Mouse (Mus musculus) lung, embryonic 15.5 days (tissue): Measurements from ENCODE around the gene Robo1. TPM values are rescaled to one million over a fixed set of nuclear protein-coding genes. Genes with fewer than 3 reads are reported as not detected.

Experiments
- ATAC-seq: fragments of 200-750 bp; cut with Nextera tagmentation; 2 replicates; pipeline ENCODE4 v1.8.0; 2017; ENCODE audit warnings: moderate number of reproducible peaks, borderline replicate concordance; ENCODE audit not compliant: low FRiP score, low TSS enrichment; ENCODE audit errors: extremely low read depth
- H3K27ac ChIP-seq: fragments of 300-500 bp; sonication (generic); 2 replicates; pipeline ENCODE4 v1.5.1; 2015; ENCODE audit warnings: moderate library complexity, mild to moderate bottlenecking, inconsistent platforms
- H3K27me3 ChIP-seq: fragments of 300-500 bp; sonication (generic); 2 replicates; pipeline ENCODE4 v1.6.1; 2015; ENCODE audit warnings: inconsistent platforms
- H3K36me3 ChIP-seq: fragments of 300-500 bp; sonication (generic); 2 replicates; pipeline ENCODE4 v1.6.1; 2015; ENCODE audit warnings: inconsistent platforms
- H3K4me1 ChIP-seq: fragments of 300-500 bp; sonication (generic); 2 replicates; pipeline ENCODE4 v1.6.1; 2015; ENCODE audit warnings: inconsistent platforms
- H3K4me2 ChIP-seq: fragments of 300-500 bp; sonication (generic); 2 replicates; pipeline ENCODE4 v1.6.1; 2015; ENCODE audit warnings: inconsistent platforms, mild to moderate bottlenecking, moderate library complexity
- H3K4me3 ChIP-seq: fragments of 300-500 bp; sonication (generic); 2 replicates; pipeline ENCODE4 v1.5.1; 2015; ENCODE audit warnings: mild to moderate bottlenecking, inconsistent platforms
- H3K9ac ChIP-seq: fragments of 300-500 bp; sonication (generic); 2 replicates; pipeline ENCODE4 v1.6.1; 2015; ENCODE audit warnings: inconsistent platforms
- H3K9me3 ChIP-seq: fragments of 300-500 bp; sonication (generic); 2 replicates; pipeline ENCODE4 v1.6.1; 2016; ENCODE audit warnings: inconsistent platforms
- WGBS: fragments of 180-500 bp; shearing (Covaris S2); methylation state at CpG from one replicate; pipeline ENCODE4 v1.1.7; 2015; 5-methylcytosine and 5-hydroxymethylcytosine counted together
- polyA plus RNA-seq: library from polyadenylated mRNA; unstranded; fragments of >200 nt; fragmentation: Nextera tagmentation; extraction: Ambion mirVana; gene quantifications from 2 replicates; pipeline ENCODE4 v1.2.1, GENCODE M21; 2015

Robo1 gene
- polyA plus RNA-seq, 1 experiment from 2014 or later, result 32.0 TPM

- no peaks in the 10 kb centered on the region for H3K27me3 ChIP-seq
- H3K4me3 ChIP-seq, result no peak overlapping the region
- 71% methylated on average over 19 of the region's 19 CpGs for WGBS
- H3K4me1 ChIP-seq, result no peaks in the 10 kb centered on the region
- no peak for ATAC-seq
- H3K36me3 ChIP-seq, result no peaks in the 10 kb centered on the region
- H3K9me3 ChIP-seq, result no peaks in the 10 kb centered on the region
- H3K9ac ChIP-seq, result no peak overlapping the region
- no peak overlapping the region for H3K27ac ChIP-seq
- no peak overlapping the region for H3K4me2 ChIP-seq
Observed at GRCm38 (mm10) chr16:72976849-72977576, 668.9 kb downstream of the Robo1 start.

- 0 out of 2 replicates have a peak, but pooled peaks have one; percentile 31 for ATAC-seq
- no peak overlapping the region for H3K4me3 ChIP-seq
- no peaks in the 10 kb centered on the region for H3K36me3 ChIP-seq
- H3K4me1 ChIP-seq, result no peaks in the 10 kb centered on the region
- H3K27me3 ChIP-seq, result no peaks in the 10 kb centered on the region
- H3K9me3 ChIP-seq, result no peaks in the 10 kb centered on the region
- H3K4me2 ChIP-seq, result no peak overlapping the region
- no peak overlapping the region for H3K9ac ChIP-seq
- WGBS, result 28% methylated on average over 8 of the region's 8 CpGs
- no peak overlapping the region for H3K27ac ChIP-seq
Observed at GRCm38 (mm10) chr16:72979407-72980219, 671.5 kb downstream of the Robo1 start.

- H3K27me3 ChIP-seq, result no peaks in the 10 kb centered on the region
- no peak overlapping the region for H3K9ac ChIP-seq
- 84% methylated on average over 21 of the region's 21 CpGs for WGBS
- no peaks in the 10 kb centered on the region for H3K4me1 ChIP-seq
- H3K9me3 ChIP-seq, result no peaks in the 10 kb centered on the region
- no peak overlapping the region for H3K4me2 ChIP-seq
- 0 out of 2 replicates have a peak, but pooled peaks cover 3% of the 10 kb centered on the region for H3K36me3 ChIP-seq
- H3K4me3 ChIP-seq, result no peak overlapping the region
- no peak overlapping the region for H3K27ac ChIP-seq
- no peak for ATAC-seq
Observed at GRCm38 (mm10) chr16:72990376-72991167, 682.5 kb downstream of the Robo1 start.

- Histone ChIP-seq H3K9ac (no peak overlapping the region), H3K9me3 (no peaks in the 10 kb centered on the region), H3K36me3 (0 out of 2 replicates have a peak, but pooled peaks cover 3% of the 10 kb centered on the region), H3K27me3 (no peaks in the 10 kb centered on the region), H3K4me1 (no peaks in the 10 kb centered on the region), H3K4me3 (no peak overlapping the region), H3K27ac (no peak overlapping the region), H3K4me2 (no peak overlapping the region)
- 23% methylated on average over 8 of the region's 8 CpGs for WGBS
- no peak for ATAC-seq
Observed at GRCm38 (mm10) chr16:72993189-72993588, 685.1 kb downstream of the Robo1 start.

GRCm38 (mm10) chr16:72993594-72993993 is 685.5 kb downstream of the Robo1 start:
- WGBS, result 50% methylated on average over 10 of the region's 10 CpGs
- no peaks in the 10 kb centered on the region for H3K27me3 ChIP-seq
- H3K9me3 ChIP-seq, result no peaks in the 10 kb centered on the region
- ATAC-seq, result no peak
- H3K4me3 ChIP-seq, result no peak overlapping the region
- no peak overlapping the region for H3K27ac ChIP-seq
- 0 out of 2 replicates have a peak, but pooled peaks cover 3% of the 10 kb centered on the region for H3K36me3 ChIP-seq
- peaks cover 2% of the 10 kb centered on the region; the same call in 1 of the 2 replicates for H3K4me1 ChIP-seq
- H3K4me2 ChIP-seq, result no peak overlapping the region
- H3K9ac ChIP-seq, result no peak overlapping the region

- Histone ChIP-seq H3K9me3 (no peaks in the 10 kb centered on the region), H3K9ac (no peak overlapping the region), H3K4me3 (no peak overlapping the region), H3K4me1 (peaks cover 9% of the 10 kb centered on the region), H3K27me3 (no peaks in the 10 kb centered on the region), H3K27ac (no peak overlapping the region), H3K36me3 (no peaks in the 10 kb centered on the region), H3K4me2 (no peak overlapping the region)
- WGBS, result 22% methylated on average over 8 of the region's 8 CpGs
- no peak for ATAC-seq
Observed at GRCm38 (mm10) chr16:72995251-72995954, 687.3 kb downstream of the Robo1 start.

GRCm38 (mm10) chr16:72995955-72996535 is 687.9 kb downstream of the Robo1 start:
- Histone ChIP-seq H3K4me1 (peaks cover 9% of the 10 kb centered on the region), H3K27me3 (no peaks in the 10 kb centered on the region), H3K36me3 (no peaks in the 10 kb centered on the region), H3K9me3 (no peaks in the 10 kb centered on the region), H3K9ac (no peak overlapping the region), H3K4me3 (no peak overlapping the region), H3K4me2 (no peak overlapping the region), H3K27ac (no peak overlapping the region)
- WGBS, result 60% methylated on average over 10 of the region's 10 CpGs
- no peak for ATAC-seq

- Histone ChIP-seq H3K27me3 (no peaks in the 10 kb centered on the region), H3K4me2 (no peak overlapping the region), H3K9ac (no peak overlapping the region), H3K36me3 (no peaks in the 10 kb centered on the region), H3K9me3 (no peaks in the 10 kb centered on the region), H3K4me1 (peaks cover 9% of the 10 kb centered on the region), H3K4me3 (no peak overlapping the region), H3K27ac (no peak overlapping the region)
- 61% methylated on average over 6 of the region's 6 CpGs for WGBS
- ATAC-seq, result no peak
Observed at GRCm38 (mm10) chr16:72998677-72999076, 690.6 kb downstream of the Robo1 start.

- H3K9me3 ChIP-seq, result no peaks in the 10 kb centered on the region
- 81% methylated on average over 4 of the region's 4 CpGs for WGBS
- H3K4me3 ChIP-seq, result no peak overlapping the region
- no peak overlapping the region for H3K4me2 ChIP-seq
- H3K27me3 ChIP-seq, result no peaks in the 10 kb centered on the region
- no peak for ATAC-seq
- no peaks in the 10 kb centered on the region for H3K36me3 ChIP-seq
- peaks cover 9% of the 10 kb centered on the region for H3K4me1 ChIP-seq
- H3K27ac ChIP-seq, result no peak overlapping the region
- no peak overlapping the region for H3K9ac ChIP-seq
Observed at GRCm38 (mm10) chr16:73002685-73003084, 694.6 kb downstream of the Robo1 start.

- H3K9ac ChIP-seq, result no peak overlapping the region
- no peak overlapping the region for H3K4me2 ChIP-seq
- no peaks in the 10 kb centered on the region for H3K36me3 ChIP-seq
- WGBS, result 94% methylated on average over 11 of the region's 11 CpGs
- H3K27ac ChIP-seq, result no peak overlapping the region
- no peaks in the 10 kb centered on the region for H3K9me3 ChIP-seq
- ATAC-seq, result no peak
- no peaks in the 10 kb centered on the region for H3K4me1 ChIP-seq
- no peak overlapping the region for H3K4me3 ChIP-seq
- H3K27me3 ChIP-seq, result no peaks in the 10 kb centered on the region
Observed at GRCm38 (mm10) chr16:73004601-73005000, 696.5 kb downstream of the Robo1 start.

GRCm38 (mm10) chr16:73005831-73006230 is 697.7 kb downstream of the Robo1 start:
- Histone ChIP-seq H3K9ac (no peak overlapping the region), H3K36me3 (no peaks in the 10 kb centered on the region)
- WGBS, result 87% methylated on average over 4 of the region's 4 CpGs

More at GRCm38 (mm10) chr16:73005831-73006230, 697.7 kb downstream of the Robo1 start:
- no peak overlapping the region for H3K27ac ChIP-seq
- H3K4me1 ChIP-seq, result no peaks in the 10 kb centered on the region
- no peak for ATAC-seq
- H3K4me3 ChIP-seq, result no peak overlapping the region
- no peak overlapping the region for H3K4me2 ChIP-seq
- H3K9me3 ChIP-seq, result no peaks in the 10 kb centered on the region
- H3K27me3 ChIP-seq, result no peaks in the 10 kb centered on the region
